Mouse (Mus musculus) heart, adult 2 months (tissue): Measurements from ENCODE around the gene Iah1.
A peak's percentile ranks its signal among the peaks of the same experiment; 100 is the strongest.

Experiments used
- CTCF ChIP-seq: fragments of 200-600 bp; IDR thresholded peaks from 2 replicates; pipeline ENCODE4 v1.8.1; 2022; ENCODE audit warnings: antibody characterized with exemption, mild to moderate bottlenecking, moderate library complexity
- EP300 ChIP-seq: fragments of 200-500 bp; IDR thresholded peaks from 2 replicates; pipeline ENCODE4 v1.6.1; 2011; ENCODE audit warnings: low read depth, low read length, control low read depth; ENCODE audit not compliant: insufficient read depth
- POLR2A ChIP-seq: fragments of 200-500 bp; IDR thresholded peaks from 2 replicates; pipeline ENCODE4 v1.6.1; 2011; ENCODE audit warnings: mild to moderate bottlenecking, low read depth, low read length, control low read depth; ENCODE audit not compliant: insufficient read depth

- TF ChIP-seq CTCF: peak; percentile 85
- TF ChIP-seq POLR2A: no peak
- TF ChIP-seq EP300: no peak
Measured at GRCm38 (mm10) chr12:21318143-21318895, 2.1 kb downstream of the Iah1 start.
